Mouse (Mus musculus) MEL (cell line): Measurements from ENCODE around the gene Msi2. TPM values are rescaled to one million over a fixed set of nuclear protein-coding genes. Genes with fewer than 3 reads are reported as not detected.

ENCODE experiments used
- DNase-seq: peaks from one replicate; pipeline ENCODE4 v3.0.0; 2011; ENCODE audit warnings: low read depth, low spot score
- H3K27ac ChIP-seq: 2 replicates; pipeline ENCODE4 v1.5.1; 2012; ENCODE audit warnings: low read depth, mild to moderate bottlenecking, control low read depth, low read length, moderate library complexity; ENCODE audit not compliant: control insufficient read depth
- H3K27me3 ChIP-seq, 2 experiments: fragments of 150-350 bp in 1 of 2; sonication (generic) in 1 of 2; 2 replicates each; pipeline ENCODE4 v1.6.1; 2012; ENCODE audit warnings: low read length in 2 of 2, mild to moderate bottlenecking in 2 of 2, improper control_type of control experiment in 1 of 2, moderate library complexity in 1 of 2; ENCODE audit not compliant: insufficient read depth in 2 of 2, control insufficient read depth in 1 of 2
- H3K36me3 ChIP-seq, 2 experiments: 2 replicates each; pipeline ENCODE4 v1.6.1; 2012 to 2014; ENCODE audit warnings: low read length in 2 of 2, improper control_type of control experiment in 1 of 2, inconsistent platforms in 1 of 2, mild to moderate bottlenecking in 1 of 2; ENCODE audit not compliant: insufficient read depth in 2 of 2, control insufficient read depth in 1 of 2
- H3K4me1 ChIP-seq, 2 experiments: fragments of 150-350 bp in 1 of 2; sonication (generic) in 1 of 2; 2 replicates each; pipeline ENCODE4 v1.6.1; 2012; ENCODE audit warnings: low read length in 2 of 2, improper control_type of control experiment in 1 of 2, mild to moderate bottlenecking in 1 of 2; ENCODE audit not compliant: insufficient read depth in 2 of 2, control insufficient read depth in 1 of 2
- H3K4me3 ChIP-seq, 2 experiments: fragments of 150-350 bp in 1 of 2; sonication (generic) in 1 of 2; 2 replicates each; pipeline ENCODE4 v1.5.1; 2012; ENCODE audit warnings: low read depth in 2 of 2, low read length in 2 of 2, mild to moderate bottlenecking in 2 of 2, moderate library complexity in 2 of 2, control low read depth in 1 of 2, improper control_type of control experiment in 1 of 2; ENCODE audit not compliant: control insufficient read depth in 1 of 2, insufficient read depth in 1 of 2
- H3K79me2 ChIP-seq: 2 replicates; pipeline ENCODE4 v1.6.1; 2012; ENCODE audit warnings: mild to moderate bottlenecking, low read length, moderate library complexity; ENCODE audit not compliant: control insufficient read depth, poor library complexity, insufficient read depth
- H3K9ac ChIP-seq: 2 replicates; pipeline ENCODE4 v1.6.1; 2012; ENCODE audit warnings: low read depth, mild to moderate bottlenecking, control low read depth, low read length, moderate library complexity; ENCODE audit not compliant: control insufficient read depth, poor library complexity, severe bottlenecking
- H3K9me3 ChIP-seq: fragments of 150-350 bp; sonication (generic); replicated peaks from 2 replicates; pipeline ENCODE4 v1.6.1; 2012; ENCODE audit warnings: mild to moderate bottlenecking, low read length, improper control_type of control experiment, moderate library complexity; ENCODE audit not compliant: insufficient read depth
- BHLHE40 ChIP-seq: IDR thresholded peaks from 2 replicates; pipeline ENCODE4 v1.6.1; 2012; ENCODE audit warnings: low read depth, mild to moderate bottlenecking, inconsistent platforms, low read length, improper control_type of control experiment, borderline replicate concordance
- CHD2 ChIP-seq: IDR thresholded peaks from 2 replicates; pipeline ENCODE4 v1.6.1; 2011; ENCODE audit warnings: low read length, improper control_type of control experiment
- EP300 ChIP-seq, 2 experiments: IDR thresholded peaks; 2 replicates each; pipeline ENCODE4 v1.6.1; 2011; ENCODE audit warnings: improper control_type of control experiment in 2 of 2, low read length in 2 of 2, low read depth in 1 of 2, mild to moderate bottlenecking in 1 of 2
- ETS1 ChIP-seq: IDR thresholded peaks from 2 replicates; pipeline ENCODE4 v1.6.1; 2012; ENCODE audit warnings: low read depth, mild to moderate bottlenecking, inconsistent platforms, low read length, improper control_type of control experiment, moderate library complexity
- JUND ChIP-seq: IDR thresholded peaks from 2 replicates; pipeline ENCODE4 v1.6.1; 2011; ENCODE audit warnings: low read depth, mild to moderate bottlenecking, improper control_type of control experiment, low read length
- KAT2A ChIP-seq: conservative IDR thresholded peaks from 2 replicates; pipeline ENCODE4 v1.6.1; 2012; ENCODE audit warnings: low read depth, low read length, improper control_type of control experiment, inconsistent platforms
- MAFK ChIP-seq: IDR thresholded peaks from 2 replicates; pipeline ENCODE4 v1.6.1; 2011; ENCODE audit warnings: low read depth, mild to moderate bottlenecking, low read length, improper control_type of control experiment, borderline replicate concordance
- MAZ ChIP-seq: IDR thresholded peaks from 2 replicates; pipeline ENCODE4 v1.6.1; 2012; ENCODE audit warnings: low read depth, mild to moderate bottlenecking, inconsistent platforms, low read length, improper control_type of control experiment
- MEF2A ChIP-seq: IDR thresholded peaks from 2 replicates; pipeline ENCODE4 v1.6.1; 2014; ENCODE audit warnings: low read depth, mild to moderate bottlenecking, inconsistent platforms, low read length, improper control_type of control experiment; ENCODE audit not compliant: poor library complexity, insufficient replicate concordance, severe bottlenecking; ENCODE audit errors: extremely low read depth
- MXI1 ChIP-seq: IDR thresholded peaks from 2 replicates; pipeline ENCODE4 v1.6.1; 2011; ENCODE audit warnings: mild to moderate bottlenecking, low read depth, low read length, improper control_type of control experiment
- POLR2AphosphoS2 ChIP-seq: IDR thresholded peaks from 2 replicates; pipeline ENCODE4 v1.6.1; 2011; ENCODE audit warnings: low read length, improper control_type of control experiment
- POLR2AphosphoS5 ChIP-seq: IDR thresholded peaks from 2 replicates; pipeline ENCODE4 v1.6.1; 2012; ENCODE audit warnings: low read depth, borderline replicate concordance, mild to moderate bottlenecking, inconsistent platforms, low read length, moderate library complexity, mixed read lengths
- RAD21 ChIP-seq: IDR thresholded peaks from 2 replicates; pipeline ENCODE4 v1.6.1; 2011; ENCODE audit warnings: mild to moderate bottlenecking, low read depth, low read length, improper control_type of control experiment
- TAL1 ChIP-seq: IDR thresholded peaks from 2 replicates; pipeline ENCODE4 v1.6.1; 2012; ENCODE audit warnings: mild to moderate bottlenecking, inconsistent platforms, low read length, moderate library complexity, mixed read lengths
- USF1 ChIP-seq: IDR thresholded peaks from 2 replicates; pipeline ENCODE4 v1.6.1; 2014; ENCODE audit warnings: low read depth, mild to moderate bottlenecking, inconsistent platforms, low read length, improper control_type of control experiment, moderate library complexity
- ZC3H11A ChIP-seq: IDR thresholded peaks from 2 replicates; pipeline ENCODE4 v1.6.1; 2012; ENCODE audit warnings: low read depth, mild to moderate bottlenecking, inconsistent platforms, low read length, improper control_type of control experiment
- ZKSCAN1 ChIP-seq: IDR thresholded peaks from 2 replicates; pipeline ENCODE4 v1.6.1; 2012; ENCODE audit warnings: low read depth, mild to moderate bottlenecking, inconsistent platforms, low read length, improper control_type of control experiment, moderate library complexity
- polyA plus RNA-seq, 2 experiments: library from polyadenylated mRNA; stranded (reverse) in 1 of 2; unstranded in 1 of 2; fragments of >175 nt in 1 of 2; fragments of >200 nt in 1 of 2; gene quantifications; 2 replicates each; pipeline versions ENCODE4 v1.2.1 to v1.2.4; 2012; ENCODE audit warnings: low replicate concordance in 2 of 2, low read depth in 1 of 2; ENCODE audit not compliant: insufficient read length in 2 of 2, insufficient read depth in 1 of 2, missing spikeins in 1 of 2
- total RNA-seq: library from RNA; depleted of rRNA; stranded (reverse); fragments of 300-350 nt; gene quantifications from 2 replicates; pipeline ENCODE4 v1.2.3, GENCODE M21; 2012

The Msi2 gene
- total and polyA plus RNA-seq, 3 experiments, result 16.2 to 29.7 TPM; not detected in 1

GRCm38 (mm10) chr11:88543771-88544170 is 174.5 kb downstream of the Msi2 start:
- H3K4me1 ChIP-seq, result no peaks in the 10 kb centered on the region
- H3K4me3 ChIP-seq, result no peak overlapping the region
- DNase-seq, result no peak
- H3K9me3 ChIP-seq, result no peaks in the 10 kb centered on the region
- H3K27ac ChIP-seq, result no peak overlapping the region
- H3K79me2 ChIP-seq, result no peaks in the 10 kb centered on the region
- no peak overlapping the region for H3K9ac ChIP-seq
- no peak for TF ChIP-seq ETS1
- no peak for TF ChIP-seq BHLHE40
- no peak for TF ChIP-seq POLR2AphosphoS5
- TF ChIP-seq MAFK, result no peak
- no peak for TF ChIP-seq RAD21
- TF ChIP-seq USF1, result no peak
- TF ChIP-seq CHD2, result no peak
- no peak for TF ChIP-seq MXI1
- no peak for TF ChIP-seq JUND
- no peak for TF ChIP-seq MAZ
- no peak for TF ChIP-seq KAT2A
- TF ChIP-seq EP300 (IDR thresholded peaks at IDR 0.05; ENCODE audit: low read depth in 1 of 2, low read length in 2 of 2), result no peak
- no peak for TF ChIP-seq MEF2A
- TF ChIP-seq ZC3H11A, result no peak
- TF ChIP-seq ZKSCAN1, result no peak
- TF ChIP-seq, all 39 proteins: peak for 0
- no peaks in the 10 kb centered on the region for H3K27me3 ChIP-seq
- no peaks in the 10 kb centered on the region; a peak in 1 of 4 replicates for H3K36me3 ChIP-seq

- TF ChIP-seq JUND (no peak), TAL1 (no peak), POLR2AphosphoS2 (no peak), ETS1 (no peak)
- no peaks in the 10 kb centered on the region for H3K27me3 ChIP-seq
- no peak overlapping the region for H3K27ac ChIP-seq
- no peak for DNase-seq
- H3K9ac ChIP-seq, result no peak overlapping the region
- H3K9me3 ChIP-seq, result no peaks in the 10 kb centered on the region
- no peaks in the 10 kb centered on the region for H3K4me1 ChIP-seq
- no peaks in the 10 kb centered on the region; a peak in 1 of 4 replicates for H3K36me3 ChIP-seq
- no peak overlapping the region for H3K4me3 ChIP-seq
- no peaks in the 10 kb centered on the region for H3K79me2 ChIP-seq
Observed at GRCm38 (mm10) chr11:88542817-88543216, 175.5 kb downstream of the Msi2 start.
